ENCODE assay signal across 18 mouse cellular contexts in the genomic region with DNA sequence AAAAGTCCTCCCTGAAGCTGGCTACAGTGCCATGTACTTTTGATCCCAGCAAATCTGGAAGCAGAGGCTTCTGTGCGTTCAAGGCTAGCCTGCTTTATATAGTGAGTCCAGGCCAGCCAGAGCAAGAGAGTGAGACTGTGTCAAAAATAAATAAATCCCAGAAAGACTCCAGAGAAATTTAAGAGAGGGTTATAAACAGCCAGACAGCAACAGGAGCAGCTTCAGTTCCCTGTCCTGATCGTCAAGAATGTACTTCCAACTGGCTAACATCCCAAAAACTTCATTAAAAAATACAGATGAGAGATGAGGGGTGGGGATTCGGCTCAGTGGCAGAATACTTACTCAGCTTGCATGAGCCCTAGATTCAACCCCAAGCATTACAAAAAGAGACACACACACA. TPM values are rescaled to one million over a fixed set of nuclear protein-coding genes. Genes with fewer than 3 reads are reported as not detected.
DNase-seq lines count a peak whose midpoint lies in the region; ATAC-seq and TF ChIP-seq lines count a peak whose summit lies in the region.
"Had no signal": no experiment of that assay in that cellular context is flagged by ENCODE, and none has a peak within 500 bp of the region (broad histone marks: within the 10 kb centered on the region; RNA-seq: fewer than 3 reads in every experiment).

No protein-coding gene starts in this region.

- no peaks in the 10 kb centered on the region for H3K27me3 ChIP-seq in heart, adult 2 months (ENCODE audit: control insufficient read depth, insufficient read depth, low read length)
- no peaks in the 10 kb centered on the region for H3K27me3 ChIP-seq in lung, embryonic 14.5 days (ENCODE audit: insufficient read depth, low read length)
- no peaks in the 10 kb centered on the region for H3K27me3 ChIP-seq in embryonic facial prominence, embryonic 14.5 days (replicated peaks; ENCODE audit: control insufficient read depth, insufficient read depth, low read length)
- H3K27me3 ChIP-seq in neural tube, embryonic 15.5 days (replicated peaks) = no peaks in the 10 kb centered on the region
- H3K27me3 ChIP-seq: forebrain, embryonic 13.5 days; midbrain, embryonic 15.5 days had no signal

- no peak for TF ChIP-seq CTCF in heart, adult 2 months (IDR thresholded peaks at IDR 0.05)
- TF ChIP-seq CTCF in lung, embryonic 14.5 days (IDR thresholded peaks at IDR 0.05; ENCODE audit: low read depth) = no peak

- no peaks in the 10 kb centered on the region for H3K9me3 ChIP-seq in lung, embryonic 14.5 days (ENCODE audit: low read depth, low read length)
- H3K9me3 ChIP-seq in embryonic facial prominence, embryonic 14.5 days (ENCODE audit: control insufficient read depth, low read length) = no peaks in the 10 kb centered on the region
- no peaks in the 10 kb centered on the region for H3K9me3 ChIP-seq in neural tube, embryonic 15.5 days (replicated peaks)
- H3K9me3 ChIP-seq: forebrain, embryonic 13.5 days; G1E; midbrain, embryonic 15.5 days had no signal

- TF ChIP-seq EP300 in heart, adult 2 months (IDR thresholded peaks at IDR 0.05; ENCODE audit: insufficient read depth, low read depth, low read length) = no peak

- WGBS in heart, adult 2 months = 26% methylated on average over 3 of the region's 3 CpGs
- 22% methylated on average over 3 of the region's 3 CpGs for WGBS in lung, embryonic 14.5 days
- WGBS in embryonic facial prominence, embryonic 14.5 days = 20% methylated on average over 3 of the region's 3 CpGs
- 57% methylated on average over 3 of the region's 3 CpGs for WGBS in neural tube, embryonic 15.5 days

- intact Hi-C loops in heart, adult 2 months (cut with DNase I) = no loop called here

- no peak for DNase-seq in heart, adult 2 months
- DNase-seq in heart, adult 8-10 months (ENCODE audit: low spot score) = no peak
- peak; percentile 63 for DNase-seq in lung, embryonic 14.5 days
- no peak for DNase-seq in lung, postnatal 25 days (ENCODE audit: low spot score)
- peak; percentile 58 for DNase-seq in embryonic facial prominence, embryonic 14.5 days (ENCODE audit: low spot score)
- DNase-seq in c-Kit-positive CD71-positive TER-119-positive erythroid progenitor cells, embryonic 14.5 days (ENCODE audit: low spot score) = no peak
- no peak for DNase-seq in cerebellum, adult 8-10 months
- DNase-seq: B cell, adult 2 months; cerebellum, adult 2 months; heart, postnatal 36 days; kidney, adult 2 months; layer of hippocampus, adult 9-11 months; thymus, postnatal 36 days had no signal

- peak; percentile 72 for ATAC-seq in lung, embryonic 14.5 days (ENCODE audit: insufficient read depth)
- 0 out of 2 replicates have a peak, but pooled peaks have one; percentile 18 for ATAC-seq in embryonic facial prominence, embryonic 14.5 days (ENCODE audit: low read depth)
- ATAC-seq in neural tube, embryonic 15.5 days (ENCODE audit: low FRiP score) = no peak
- ATAC-seq: forebrain, embryonic 13.5 days; midbrain, embryonic 15.5 days had no signal

- H3K4me2 ChIP-seq in lung, embryonic 14.5 days = no peak overlapping the region
- no peak overlapping the region for H3K4me2 ChIP-seq in embryonic facial prominence, embryonic 14.5 days (ENCODE audit: low read depth, low read length)
- no peak overlapping the region for H3K4me2 ChIP-seq in neural tube, embryonic 15.5 days
- H3K4me2 ChIP-seq: forebrain, embryonic 13.5 days; midbrain, embryonic 15.5 days had no signal

- no peak overlapping the region for H3K4me3 ChIP-seq in heart, adult 2 months
- H3K4me3 ChIP-seq in lung, embryonic 14.5 days (ENCODE audit: low read depth, low read length) = no peak overlapping the region
- H3K4me3 ChIP-seq in embryonic facial prominence, embryonic 14.5 days (ENCODE audit: low read depth, low read length) = no peak overlapping the region
- H3K4me3 ChIP-seq in neural tube, embryonic 15.5 days (replicated peaks) = no peak overlapping the region
- H3K4me3 ChIP-seq: forebrain, embryonic 13.5 days; midbrain, embryonic 15.5 days had no signal

- peaks cover 8% of the 10 kb centered on the region for H3K36me3 ChIP-seq in heart, adult 2 months (ENCODE audit: control insufficient read depth, insufficient read depth, low read length)
- H3K36me3 ChIP-seq in lung, embryonic 14.5 days (ENCODE audit: insufficient read depth) = peaks cover 2% of the 10 kb centered on the region; the same call in 1 of the 2 replicates
- H3K36me3 ChIP-seq in embryonic facial prominence, embryonic 14.5 days (ENCODE audit: control insufficient read depth, insufficient read depth, low read length) = peaks cover 10% of the 10 kb centered on the region
- no peaks in the 10 kb centered on the region; the same call in 1 of the 2 replicates for H3K36me3 ChIP-seq in neural tube, embryonic 15.5 days

- peaks cover 4% of the 10 kb centered on the region for H3K4me1 ChIP-seq in heart, adult 2 months (ENCODE audit: control insufficient read depth, insufficient read depth, low read length)
- peaks cover 5% of the 10 kb centered on the region; the same call in 1 of the 2 replicates for H3K4me1 ChIP-seq in lung, embryonic 14.5 days (ENCODE audit: insufficient read depth)
- H3K4me1 ChIP-seq in embryonic facial prominence, embryonic 14.5 days (ENCODE audit: control insufficient read depth, insufficient read depth, low read length) = peaks cover 4% of the 10 kb centered on the region
- peaks cover 9% of the 10 kb centered on the region for H3K4me1 ChIP-seq in neural tube, embryonic 15.5 days
- H3K4me1 ChIP-seq: midbrain, embryonic 15.5 days had no signal

- H3K79me2 ChIP-seq in heart, adult 2 months (replicated peaks; ENCODE audit: control insufficient read depth, insufficient read depth, low read length) = peaks cover 4% of the 10 kb centered on the region

- H3K9ac ChIP-seq in heart, adult 2 months (ENCODE audit: low read depth, low read length) = no peak overlapping the region
- no peak overlapping the region for H3K9ac ChIP-seq in lung, embryonic 14.5 days
- H3K9ac ChIP-seq in embryonic facial prominence, embryonic 14.5 days (ENCODE audit: low read depth, low read length) = no peak overlapping the region
- no peak overlapping the region for H3K9ac ChIP-seq in neural tube, embryonic 15.5 days (replicated peaks)
- H3K9ac ChIP-seq: forebrain, embryonic 13.5 days; midbrain, embryonic 15.5 days had no signal

- TF ChIP-seq POLR2A in heart, adult 2 months (IDR thresholded peaks at IDR 0.05; ENCODE audit: insufficient read depth, low read depth, low read length) = no peak

- H3K27ac ChIP-seq in heart, adult 2 months = peak overlapping the region; percentile 60
- peak overlapping the region; percentile 86 for H3K27ac ChIP-seq in lung, embryonic 14.5 days (ENCODE audit: low read depth)
- H3K27ac ChIP-seq in embryonic facial prominence, embryonic 14.5 days (replicated peaks; ENCODE audit: low read depth, low read length) = peak overlapping the region; percentile 67
- 0 out of 2 replicates have a peak overlapping the region, but pooled peaks have one; percentile 48 for H3K27ac ChIP-seq in neural tube, embryonic 15.5 days (replicated peaks)
- H3K27ac ChIP-seq: forebrain, embryonic 13.5 days; macrophage; midbrain, embryonic 15.5 days had no signal

RNA-seq across cellular contexts. Expression of a gene that starts 17.4 kb away (rescaled TPM):
- total RNA-seq in heart, adult 2 months (2021) = 10 to 100 TPM; 27.4 to 29.0 TPM
- 7.5 and 14.4 TPM in 2 replicates for polyA plus RNA-seq in heart, adult 2 months (2012; rRNA removed)
- 10 to 100 TPM; 24.8 to 29.0 (median 27.0) TPM for total RNA-seq in heart, adult 8-10 months (2022)
- polyA plus RNA-seq in lung, embryonic 14.5 days (2014; fragmentation: Nextera tagmentation; extraction: Ambion mirVana) = 38.7 and 40.4 TPM in 2 replicates
- 33.6 and 33.9 TPM in 2 replicates for polyA plus RNA-seq in embryonic facial prominence, embryonic 14.5 days (2014; fragmentation: Nextera tagmentation; extraction: Ambion mirVana)
- 96.2 and 96.6 TPM in 2 replicates for polyA plus RNA-seq in neural tube, embryonic 15.5 days (2015; fragmentation: Nextera tagmentation; extraction: Ambion mirVana)

Comparison
In these comparisons a context has a peak if more than half of its experiments do, and no peak if none do; other contexts are left out.
1. DNase-seq: peak in lung, embryonic 14.5 days (single experiment) and embryonic facial prominence, embryonic 14.5 days (single experiment); none in heart, adult 2 months (0 of 2), heart, adult 8-10 months (single experiment), lung, postnatal 25 days (single experiment), c-Kit-positive CD71-positive TER-119-positive erythroid progenitor cells, embryonic 14.5 days (single experiment) and cerebellum, adult 8-10 months (single experiment).
2. Peak in every context shown above with its lines, with median percentiles within 50 percentile points of each other: H3K27ac ChIP-seq.